Mouse (Mus musculus) limb, embryonic 11.5 days (tissue): ENCODE measurements around the gene Asb1. TPM values are rescaled to one million over a fixed set of nuclear protein-coding genes. Genes with fewer than 3 reads are reported as not detected.
A peak's percentile ranks its signal among the peaks of the same experiment; 100 is the strongest.

ENCODE experiments used
- ATAC-seq: fragments of 200-750 bp; cut with Nextera tagmentation; 2 replicates; pipeline ENCODE4 v1.8.0; 2017; ENCODE audit warnings: low read depth; ENCODE audit not compliant: insufficient number of reproducible peaks, low FRiP score, low TSS enrichment
- DNase-seq: peaks from one replicate; pipeline ENCODE4 v3.0.0-alpha.2; 2015; ENCODE audit warnings: low spot score
- H3K27ac ChIP-seq: fragments of 300-500 bp; sonication (generic); replicated peaks from 2 replicates; pipeline ENCODE4 v1.5.1; 2014; ENCODE audit warnings: low read depth, mild to moderate bottlenecking, low read length
- H3K27me3 ChIP-seq: fragments of 300-500 bp; sonication (generic); 2 replicates; pipeline ENCODE4 v1.6.1; 2014; ENCODE audit warnings: mild to moderate bottlenecking, low read length, mixed read lengths; ENCODE audit not compliant: control insufficient read depth, insufficient read depth
- H3K36me3 ChIP-seq: fragments of 300-500 bp; sonication (generic); 2 replicates; pipeline ENCODE4 v1.6.1; 2014; ENCODE audit warnings: mild to moderate bottlenecking, low read length, moderate library complexity, mixed read lengths; ENCODE audit not compliant: control insufficient read depth, insufficient read depth
- H3K4me1 ChIP-seq: fragments of 300-500 bp; sonication (generic); 2 replicates; pipeline ENCODE4 v1.6.1; 2014; ENCODE audit warnings: low read length, mixed read lengths; ENCODE audit not compliant: control insufficient read depth, insufficient read depth
- H3K4me2 ChIP-seq: fragments of 300-500 bp; sonication (generic); 2 replicates; pipeline ENCODE4 v1.6.1; 2014; ENCODE audit warnings: low read depth, mild to moderate bottlenecking, moderate library complexity; ENCODE audit not compliant: severe bottlenecking
- H3K4me3 ChIP-seq: fragments of 300-500 bp; sonication (generic); 2 replicates; pipeline ENCODE4 v1.5.1; 2014; ENCODE audit warnings: low read depth, low read length
- H3K9ac ChIP-seq: fragments of 300-500 bp; sonication (generic); 2 replicates; pipeline ENCODE4 v1.6.1; 2014; ENCODE audit warnings: mild to moderate bottlenecking, low read length
- H3K9me3 ChIP-seq: fragments of 300-500 bp; sonication (generic); 2 replicates; pipeline ENCODE4 v1.6.1; 2016; ENCODE audit warnings: low read length; ENCODE audit not compliant: control insufficient read depth
- whole genome bisulfite sequencing: fragments of 180-500 bp; shearing (Covaris S2); extraction: QIAGEN DNeasy Blood & Tissue Kit; methylation state at CpG from one replicate; pipeline ENCODE4 v1.1.7; 2014; 5-methylcytosine and 5-hydroxymethylcytosine counted together
- polyA plus RNA-seq: library from polyadenylated mRNA; unstranded; fragments of >200 nt; fragmentation: Nextera tagmentation; extraction: Ambion mirVana; gene quantifications from 2 replicates; pipeline ENCODE4 v1.2.1, GENCODE M21; 2014

Asb1 gene
- polyA plus RNA-seq, 1 experiment from 2014 or later, result 6.7 TPM

DNA sequence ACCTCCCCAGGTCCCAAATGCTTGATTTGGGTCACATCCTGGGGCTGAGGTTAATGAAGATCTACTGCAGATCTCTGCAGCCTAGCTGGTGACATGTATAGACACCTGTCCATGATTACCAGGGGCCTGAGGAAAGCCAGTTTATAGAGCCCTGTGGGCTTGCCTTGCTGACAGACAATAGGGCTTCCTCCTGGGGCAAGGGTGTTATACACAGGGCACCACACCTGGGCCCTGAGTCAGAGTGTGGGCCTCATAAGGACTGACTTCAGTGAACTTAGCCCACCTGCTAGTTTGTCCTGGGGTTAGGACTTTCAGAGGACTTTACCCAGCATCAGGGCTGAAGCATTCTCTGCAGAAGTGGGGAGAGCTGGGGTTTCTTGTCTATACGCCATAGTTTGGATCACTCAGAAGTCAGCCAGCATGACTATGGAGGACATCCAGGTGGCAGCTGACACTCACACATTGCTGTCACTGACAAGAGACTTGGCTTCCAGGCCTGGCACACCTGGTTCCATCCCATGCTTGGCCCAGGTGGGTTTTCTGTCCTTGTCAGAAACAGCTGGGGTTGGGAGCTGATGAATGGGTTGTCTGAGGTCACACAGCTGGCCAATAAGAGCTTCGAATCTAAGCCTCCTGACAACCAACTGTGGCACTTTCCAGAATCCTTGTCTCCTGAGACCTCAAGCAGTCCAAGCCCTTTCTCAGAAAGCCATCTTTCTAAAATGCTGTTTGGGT lies 61.2 kb downstream of the Asb1 start:
- H3K4me3 ChIP-seq, result no peak overlapping the region
- no peaks in the 10 kb centered on the region for H3K27me3 ChIP-seq
- no peaks in the 10 kb centered on the region for H3K9me3 ChIP-seq
- H3K4me2 ChIP-seq, result no peak overlapping the region
- H3K9ac ChIP-seq, result no peak overlapping the region
- peak overlapping the region; percentile 93 for H3K27ac ChIP-seq
- peak; percentile 61 for ATAC-seq
- peaks cover 33% of the 10 kb centered on the region for H3K4me1 ChIP-seq
- 61% methylated on average over 2 of the region's 2 CpGs for WGBS
- no peaks in the 10 kb centered on the region for H3K36me3 ChIP-seq
- no peak for DNase-seq

DNA sequence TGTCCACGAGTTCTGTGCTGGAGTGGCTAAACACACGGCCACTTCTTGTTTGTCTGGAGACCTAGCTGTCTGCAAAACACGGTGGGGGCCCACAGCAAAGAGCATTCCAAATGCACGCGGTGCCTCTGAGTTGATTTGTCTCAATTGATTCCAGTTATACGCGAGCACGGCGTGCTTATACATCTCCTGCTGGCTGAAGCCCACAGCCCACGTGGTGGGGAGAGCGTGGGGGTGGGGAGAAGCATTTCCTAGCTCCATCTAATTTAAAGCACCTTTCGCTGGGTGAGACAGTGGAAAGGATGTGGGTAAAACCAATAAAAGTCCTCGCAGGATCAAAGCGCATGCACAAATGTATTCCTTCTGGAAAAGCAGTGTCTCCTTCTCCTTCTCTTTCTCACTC lies 65.3 kb downstream of the Asb1 start:
- Histone ChIP-seq H3K4me2 (no peak overlapping the region), H3K4me3 (no peak overlapping the region), H3K9me3 (no peaks in the 10 kb centered on the region), H3K36me3 (no peaks in the 10 kb centered on the region), H3K27me3 (no peaks in the 10 kb centered on the region), H3K27ac (no peak overlapping the region; the same call in 1 of the 2 replicates), H3K9ac (no peak overlapping the region), H3K4me1 (peaks cover 26% of the 10 kb centered on the region)
- DNase-seq, result peak; percentile 57
- ATAC-seq, result no peak
- WGBS, result 22% methylated on average over 14 of the region's 14 CpGs

DNA sequence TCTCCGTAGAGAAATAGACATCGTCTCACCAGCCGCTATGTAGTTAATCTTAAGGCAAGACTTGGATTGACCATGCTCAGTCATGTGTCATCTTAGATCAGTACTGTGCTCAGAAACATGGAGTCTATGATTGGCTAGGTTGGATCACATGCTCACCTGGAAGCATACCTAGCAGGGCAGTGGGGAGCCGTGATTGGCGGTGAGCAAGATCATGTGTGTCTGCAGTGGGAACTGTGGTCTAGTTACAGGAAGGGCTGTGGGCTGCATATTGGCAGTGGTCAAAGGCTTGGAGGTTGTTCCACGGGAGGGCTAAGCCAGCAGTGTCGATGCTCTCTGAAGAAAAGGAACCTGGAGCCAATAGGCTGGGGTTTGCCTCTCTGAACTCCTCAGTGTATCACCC lies 66.4 kb downstream of the Asb1 start:
- no peak for ATAC-seq
- WGBS, result 91% methylated on average over 7 of the region's 7 CpGs
- Histone ChIP-seq H3K27me3 (no peaks in the 10 kb centered on the region), H3K4me1 (peaks cover 25% of the 10 kb centered on the region), H3K27ac (no peak overlapping the region), H3K36me3 (no peaks in the 10 kb centered on the region), H3K4me2 (no peak overlapping the region), H3K4me3 (no peak overlapping the region), H3K9me3 (no peaks in the 10 kb centered on the region), H3K9ac (no peak overlapping the region)
- DNase-seq, result no peak

DNA sequence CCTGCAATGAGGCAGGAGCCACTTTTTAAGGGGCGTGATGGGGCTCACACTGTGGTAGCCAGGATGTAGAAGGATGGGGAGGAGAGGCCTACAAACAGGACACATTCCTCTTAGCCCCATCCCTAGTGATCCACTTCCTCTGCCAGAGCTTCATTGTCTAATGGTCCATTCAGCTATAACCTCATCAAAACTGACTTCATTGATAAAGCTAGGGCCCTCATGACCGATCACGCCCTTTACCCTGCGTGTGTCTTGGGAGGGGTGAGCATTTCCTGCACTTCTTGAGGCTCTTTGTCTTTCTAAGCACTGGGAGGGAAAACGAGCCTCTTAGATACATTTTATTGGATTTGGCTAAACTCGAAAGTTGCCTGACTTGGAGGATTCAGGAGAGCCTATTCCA lies 66.8 kb downstream of the Asb1 start:
- Histone ChIP-seq H3K27me3 (no peaks in the 10 kb centered on the region), H3K36me3 (no peaks in the 10 kb centered on the region), H3K9me3 (no peaks in the 10 kb centered on the region), H3K4me3 (no peak overlapping the region), H3K4me1 (peaks cover 27% of the 10 kb centered on the region), H3K9ac (no peak overlapping the region), H3K4me2 (no peak overlapping the region), H3K27ac (no peak overlapping the region)
- ATAC-seq (no peak), DNase-seq (no peak)
- WGBS, result 87% methylated on average over 6 of the region's 6 CpGs

Other genes with a start within 250 kb of the Asb1 start
- 11.5 and 14.1 TPM in 2 replicates for gene Scly, start 242.2 kb upstream of the Asb1 start, polyA plus RNA-seq
- gene Espnl, start 218.5 kb upstream of the Asb1 start, polyA plus RNA-seq, result 0.05 TPM in 1 of 2 replicates, not detected in the other
- gene Klhl30, start 189.5 kb upstream of the Asb1 start, polyA plus RNA-seq, result 0.25 and 0.44 TPM in 2 replicates
- gene Erfe, start 174.1 kb upstream of the Asb1 start, polyA plus RNA-seq, result 1.1 and 1.5 TPM in 2 replicates
- gene Ilkap, start 141.7 kb upstream of the Asb1 start, polyA plus RNA-seq, result 178 and 189 TPM in 2 replicates
- 99.8 and 101 TPM in 2 replicates for gene Hes6, start 126.5 kb upstream of the Asb1 start, polyA plus RNA-seq
- gene Per2, start 81.2 kb upstream of the Asb1 start, polyA plus RNA-seq, result 1.4 and 2.1 TPM in 2 replicates
- 8.3 and 8.9 TPM in 2 replicates for gene Traf3ip1, start 45.9 kb upstream of the Asb1 start, polyA plus RNA-seq